Mouse (Mus musculus) hindbrain, embryonic 14.5 days (tissue): ENCODE results near the gene Tcf7l2. TPM values are rescaled to one million over a fixed set of nuclear protein-coding genes. Genes with fewer than 3 reads are reported as not detected.

ENCODE experiments used
- ATAC-seq: fragments of 200-750 bp; cut with Nextera tagmentation; 2 replicates; pipeline ENCODE4 v1.8.0; 2017; ENCODE audit warnings: moderate number of reproducible peaks, mild to moderate bottlenecking, moderate TSS enrichment, moderate library complexity; ENCODE audit not compliant: low FRiP score
- DNase-seq: peaks from one replicate; pipeline ENCODE4 v3.0.0-alpha.2; 2015; ENCODE audit warnings: low spot score
- H3K27ac ChIP-seq: fragments of 300-500 bp; sonication (generic); 2 replicates; pipeline ENCODE4 v1.5.1; 2014; ENCODE audit warnings: mild to moderate bottlenecking, moderate library complexity
- H3K27me3 ChIP-seq: fragments of 300-500 bp; sonication (generic); 2 replicates; pipeline ENCODE4 v1.6.1; 2014; ENCODE audit warnings: mild to moderate bottlenecking, low read length, mixed read lengths; ENCODE audit not compliant: control insufficient read depth, insufficient read depth
- H3K36me3 ChIP-seq: fragments of 300-500 bp; sonication (generic); replicated peaks from 2 replicates; pipeline ENCODE4 v1.6.1; 2014; ENCODE audit not compliant: control insufficient read depth, insufficient read depth
- H3K4me1 ChIP-seq: fragments of 300-500 bp; sonication (generic); replicated peaks from 2 replicates; pipeline ENCODE4 v1.6.1; 2014; ENCODE audit warnings: antibody characterized with exemption, low read length, mixed read lengths; ENCODE audit not compliant: control insufficient read depth, insufficient read depth
- H3K4me2 ChIP-seq: fragments of 300-500 bp; sonication (generic); replicated peaks from 2 replicates; pipeline ENCODE4 v1.6.1; 2014; ENCODE audit warnings: mild to moderate bottlenecking, moderate library complexity
- H3K4me3 ChIP-seq: fragments of 300-500 bp; sonication (generic); replicated peaks from 2 replicates; pipeline ENCODE4 v1.5.1; 2014; ENCODE audit warnings: mild to moderate bottlenecking, low read length
- H3K9ac ChIP-seq: fragments of 300-500 bp; sonication (generic); 2 replicates; pipeline ENCODE4 v1.6.1; 2014
- H3K9me3 ChIP-seq: fragments of 300-500 bp; sonication (generic); 2 replicates; pipeline ENCODE4 v1.6.1; 2016; ENCODE audit warnings: low read length; ENCODE audit not compliant: control insufficient read depth
- WGBS: fragments of 180-500 bp; shearing (Covaris S2); extraction: QIAGEN DNeasy Blood & Tissue Kit; methylation state at CpG from one replicate; pipeline ENCODE4 v1.1.7; 2014; 5-methylcytosine and 5-hydroxymethylcytosine counted together
- polyA plus RNA-seq: library from polyadenylated mRNA; unstranded; fragments of >200 nt; fragmentation: Nextera tagmentation; extraction: Ambion mirVana; gene quantifications from 2 replicates; pipeline ENCODE4 v1.2.1, GENCODE M21; 2014

Tcf7l2 gene
- polyA plus RNA-seq, 1 experiment from 2014 or later, result 24.0 TPM

- H3K9me3 ChIP-seq, result no peaks in the 10 kb centered on the region
- H3K36me3 ChIP-seq, result no peaks in the 10 kb centered on the region
- no peaks in the 10 kb centered on the region for H3K4me1 ChIP-seq
- 90% methylated on average over 9 of the region's 9 CpGs for WGBS
- H3K9ac ChIP-seq, result no peak overlapping the region
- H3K4me3 ChIP-seq, result no peak overlapping the region
- no peak overlapping the region for H3K27ac ChIP-seq
- ATAC-seq (no peak), DNase-seq (no peak)
- no peaks in the 10 kb centered on the region for H3K27me3 ChIP-seq
- no peak overlapping the region for H3K4me2 ChIP-seq
Observed at GRCm38 (mm10) chr19:55759006-55759405, 17.4 kb downstream of the Tcf7l2 start.

GRCm38 (mm10) chr19:55761086-55761485 is 19.5 kb downstream of the Tcf7l2 start:
- Histone ChIP-seq H3K4me2 (no peak overlapping the region), H3K9ac (no peak overlapping the region), H3K27ac (no peak overlapping the region), H3K4me3 (no peak overlapping the region), H3K4me1 (0 out of 2 replicates have a peak, but pooled peaks cover 10% of the 10 kb centered on the region), H3K27me3 (no peaks in the 10 kb centered on the region), H3K36me3 (no peaks in the 10 kb centered on the region), H3K9me3 (no peaks in the 10 kb centered on the region)
- WGBS, result 44% methylated on average over 5 of the region's 5 CpGs
- DNase-seq (no peak), ATAC-seq (no peak)

- Histone ChIP-seq H3K9me3 (no peaks in the 10 kb centered on the region), H3K27me3 (no peaks in the 10 kb centered on the region), H3K4me1 (0 out of 2 replicates have a peak, but pooled peaks cover 10% of the 10 kb centered on the region), H3K9ac (no peak overlapping the region), H3K36me3 (no peaks in the 10 kb centered on the region), H3K4me3 (no peak overlapping the region), H3K4me2 (no peak overlapping the region), H3K27ac (no peak overlapping the region)
- DNase-seq, result no peak
- no peak for ATAC-seq
- WGBS, result 98% methylated on average over 3 of the region's 3 CpGs
Observed at GRCm38 (mm10) chr19:55762187-55762586, 20.6 kb downstream of the Tcf7l2 start.

DNA sequence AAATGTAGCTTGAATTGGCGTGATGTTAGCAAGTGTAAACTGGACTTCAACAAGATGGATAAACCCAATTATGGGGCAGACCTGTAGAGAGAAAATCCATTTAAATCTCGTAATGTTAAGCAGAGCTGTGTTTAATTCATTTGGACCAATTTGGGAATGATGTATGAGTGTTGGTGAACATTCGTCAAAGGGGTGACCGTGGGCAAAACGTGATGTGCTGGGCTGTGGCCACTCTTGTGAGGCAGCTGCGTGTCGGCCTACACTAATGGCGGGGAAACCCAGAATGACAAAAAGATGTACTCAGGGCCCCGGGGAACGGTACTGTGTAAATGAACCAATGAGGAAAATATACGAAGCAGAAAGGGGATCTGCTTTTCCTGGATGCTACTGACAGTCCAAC is 24.2 kb downstream of the Tcf7l2 start:
- WGBS, result 44% methylated on average over 11 of the region's 11 CpGs
- Histone ChIP-seq H3K4me2 (no peak overlapping the region), H3K27ac (no peak overlapping the region), H3K36me3 (no peaks in the 10 kb centered on the region), H3K4me3 (no peak overlapping the region), H3K27me3 (no peaks in the 10 kb centered on the region), H3K9ac (no peak overlapping the region), H3K9me3 (no peaks in the 10 kb centered on the region), H3K4me1 (peaks cover 10% of the 10 kb centered on the region; the same call in 1 of the 2 replicates)
- DNase-seq, result no peak
- no peak for ATAC-seq

- Histone ChIP-seq H3K4me2 (no peak overlapping the region), H3K9me3 (no peaks in the 10 kb centered on the region), H3K36me3 (no peaks in the 10 kb centered on the region), H3K4me3 (no peak overlapping the region), H3K27me3 (no peaks in the 10 kb centered on the region), H3K27ac (no peak overlapping the region), H3K9ac (no peak overlapping the region), H3K4me1 (peaks cover 10% of the 10 kb centered on the region; the same call in 1 of the 2 replicates)
- no peak for DNase-seq
- ATAC-seq, result no peak
- 76% methylated on average over 6 of the region's 6 CpGs for WGBS
Observed at GRCm38 (mm10) chr19:55767104-55767503, 25.5 kb downstream of the Tcf7l2 start.

GRCm38 (mm10) chr19:55767579-55767978 is 26.0 kb downstream of the Tcf7l2 start:
- Histone ChIP-seq H3K4me3 (no peak overlapping the region), H3K27ac (no peak overlapping the region), H3K4me1 (peaks cover 10% of the 10 kb centered on the region; the same call in 1 of the 2 replicates), H3K9ac (no peak overlapping the region), H3K27me3 (no peaks in the 10 kb centered on the region), H3K4me2 (no peak overlapping the region), H3K36me3 (no peaks in the 10 kb centered on the region), H3K9me3 (no peaks in the 10 kb centered on the region)
- ATAC-seq (no peak), DNase-seq (no peak)
- 67% methylated on average over 2 of the region's 2 CpGs for WGBS

- Histone ChIP-seq H3K36me3 (no peaks in the 10 kb centered on the region), H3K27ac (no peak overlapping the region), H3K9ac (no peak overlapping the region), H3K9me3 (no peaks in the 10 kb centered on the region), H3K4me3 (no peak overlapping the region), H3K4me2 (no peak overlapping the region), H3K27me3 (no peaks in the 10 kb centered on the region), H3K4me1 (peaks cover 10% of the 10 kb centered on the region; the same call in 1 of the 2 replicates)
- WGBS, result 67% methylated on average over 11 of the region's 11 CpGs
- DNase-seq (no peak), ATAC-seq (no peak)
Observed at GRCm38 (mm10) chr19:55768246-55768645, 26.6 kb downstream of the Tcf7l2 start.

GRCm38 (mm10) chr19:55768889-55769288 is 27.3 kb downstream of the Tcf7l2 start:
- Histone ChIP-seq H3K4me3 (no peak overlapping the region), H3K9me3 (no peaks in the 10 kb centered on the region), H3K36me3 (no peaks in the 10 kb centered on the region), H3K27me3 (no peaks in the 10 kb centered on the region), H3K4me2 (no peak overlapping the region), H3K27ac (no peak overlapping the region), H3K4me1 (peaks cover 10% of the 10 kb centered on the region; the same call in 1 of the 2 replicates), H3K9ac (no peak overlapping the region)
- WGBS, result 73% methylated on average over 11 of the region's 11 CpGs
- ATAC-seq, result no peak
- no peak for DNase-seq

DNA sequence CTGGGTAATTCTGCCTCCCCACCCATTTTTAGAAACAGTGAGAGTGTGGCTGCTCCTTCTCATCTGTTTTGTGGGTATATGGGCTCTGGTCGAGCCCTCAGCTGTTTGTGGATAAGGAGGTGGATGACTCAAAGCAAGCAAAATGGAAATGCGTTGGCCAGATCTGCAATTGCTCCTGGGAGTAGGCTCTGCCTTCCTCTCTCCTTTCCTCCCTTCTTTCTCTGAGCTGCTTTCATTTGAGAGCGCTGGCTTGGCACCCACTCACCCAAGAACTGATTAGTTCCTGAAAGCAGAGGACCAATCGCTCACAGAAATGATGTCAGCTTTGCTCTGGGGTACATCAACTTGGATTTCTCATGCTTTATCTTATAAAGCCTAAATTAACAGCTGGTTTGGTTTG is 32.7 kb downstream of the Tcf7l2 start:
- ATAC-seq (no peak), DNase-seq (no peak)
- Histone ChIP-seq H3K4me1 (0 out of 2 replicates have a peak, but pooled peaks cover 13% of the 10 kb centered on the region), H3K4me3 (no peak overlapping the region), H3K9ac (no peak overlapping the region), H3K4me2 (no peak overlapping the region), H3K27ac (no peak overlapping the region), H3K9me3 (no peaks in the 10 kb centered on the region), H3K36me3 (no peaks in the 10 kb centered on the region), H3K27me3 (no peaks in the 10 kb centered on the region)
- WGBS, result 73% methylated on average over 4 of the region's 4 CpGs

DNA sequence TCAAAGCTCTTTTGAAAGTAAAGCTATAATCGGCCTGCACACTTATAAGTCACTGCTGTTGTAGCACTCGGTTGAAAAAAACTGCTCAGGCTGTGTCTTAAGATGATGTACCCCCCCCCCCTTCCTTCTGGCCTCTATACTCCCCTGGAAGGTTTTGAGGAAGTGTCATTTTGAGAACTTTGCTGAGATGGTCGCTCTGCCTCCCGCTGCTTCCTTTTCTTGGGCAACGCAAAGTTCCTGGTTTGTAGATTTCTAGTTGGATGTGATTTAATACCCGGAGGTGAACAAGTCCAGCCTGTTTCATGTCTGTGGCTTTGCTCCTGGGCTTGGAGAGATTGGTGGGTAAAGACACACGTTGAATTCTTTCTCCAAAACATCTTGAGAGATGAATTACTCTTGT is 33.2 kb downstream of the Tcf7l2 start:
- H3K4me1 ChIP-seq, result 0 out of 2 replicates have a peak, but pooled peaks cover 13% of the 10 kb centered on the region

More for the DNA sequence above, 33.2 kb downstream of the Tcf7l2 start:
- no peaks in the 10 kb centered on the region for H3K9me3 ChIP-seq
- no peak overlapping the region for H3K9ac ChIP-seq
- DNase-seq, result no peak
- no peaks in the 10 kb centered on the region for H3K27me3 ChIP-seq
- WGBS, result 84% methylated on average over 7 of the region's 7 CpGs
- H3K4me3 ChIP-seq, result no peak overlapping the region
- no peak overlapping the region for H3K4me2 ChIP-seq
- H3K27ac ChIP-seq, result no peak overlapping the region
- H3K36me3 ChIP-seq, result no peaks in the 10 kb centered on the region
- no peak for ATAC-seq
